Mouse (Mus musculus) spleen, adult 2 months (tissue): ENCODE measurements around the gene Arhgdib.

Experiments used
- CTCF ChIP-seq: fragments of 200-500 bp; IDR thresholded peaks from 2 replicates; pipeline ENCODE4 v1.5.1; 2011; ENCODE audit warnings: mild to moderate bottlenecking, inconsistent platforms; ENCODE audit not compliant: insufficient read depth, insufficient read length, insufficient replicate concordance; ENCODE audit errors: extremely low read depth
- POLR2A ChIP-seq: fragments of 200-500 bp; IDR thresholded peaks from 2 replicates; pipeline ENCODE4 v1.6.1; 2011; ENCODE audit warnings: low read depth, low read length, inconsistent platforms

GRCm38 (mm10) chr6:136930677-136931076, 11.0 kb downstream of the Arhgdib start:
- TF ChIP-seq CTCF (no peak), POLR2A (no peak)
